11 mouse cellular contexts compared by ENCODE assay signal in the genomic region with DNA sequence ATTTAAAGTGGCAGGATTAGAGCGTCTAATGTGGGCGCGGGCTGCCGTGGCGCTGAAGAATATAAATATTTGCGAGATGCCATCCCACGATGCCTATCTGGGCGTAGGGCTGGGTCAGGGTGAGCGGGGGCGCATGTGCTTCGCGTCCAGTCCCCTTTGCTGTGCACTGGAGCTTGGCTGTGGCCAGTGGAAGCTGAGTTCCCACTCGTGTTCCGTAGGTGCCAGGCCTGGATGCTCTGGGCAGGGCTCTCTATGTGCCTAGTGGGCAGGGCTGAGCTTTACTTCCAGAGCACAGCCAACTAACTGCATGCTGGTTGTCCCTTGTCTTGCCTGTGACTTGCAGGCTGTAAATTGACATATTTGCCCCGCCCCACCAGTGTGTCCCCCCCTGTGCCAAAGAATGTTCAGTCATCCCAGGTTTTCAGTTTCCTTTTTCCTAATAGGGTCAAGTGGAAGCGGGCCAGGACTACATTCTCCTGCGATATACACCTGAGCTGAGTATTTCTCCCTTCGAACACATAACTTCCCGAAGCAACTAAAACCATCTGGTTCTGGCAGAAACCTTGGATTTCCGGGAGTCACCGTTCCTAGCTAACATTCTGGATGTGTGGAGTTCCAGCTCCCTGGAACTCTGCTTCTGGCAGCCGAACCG. TPM values are rescaled to one million over a fixed set of nuclear protein-coding genes. Genes with fewer than 3 reads are reported as not detected.
A peak's percentile ranks its signal among the peaks of the same experiment; 100 is the strongest.
DNase-seq lines count a peak whose midpoint lies in the region; ATAC-seq and TF ChIP-seq lines count a peak whose summit lies in the region.
"Had no signal": no experiment of that assay in that cellular context is flagged by ENCODE, and none has a peak within 500 bp of the region (broad histone marks: within the 10 kb centered on the region; RNA-seq: fewer than 3 reads in every experiment).

No protein-coding gene starts in this region.

- peak; percentile 16 for DNase-seq in ovary, adult 18-20 months (ENCODE audit: low spot score)
- no peak for DNase-seq in ovary, postnatal 14 days (ENCODE audit: low spot score)
- DNase-seq in kidney, postnatal 4 days = peak; percentile 46 to 73
- no peak for DNase-seq in stomach, postnatal 0 days (ENCODE audit: low spot score)
- no peak for DNase-seq in adrenal gland, adult 2 months
- DNase-seq in urinary bladder, postnatal 10 days (ENCODE audit: low spot score) = no peak
- DNase-seq: thymus, adult 18-20 months had no signal

- no peak for TF ChIP-seq EP300 in stomach, postnatal 0 days (optimal IDR thresholded peaks at IDR 0.05)

- peak overlapping the region; percentile 61 for H3K9ac ChIP-seq in forebrain, embryonic 13.5 days
- no peak overlapping the region for H3K9ac ChIP-seq in stomach, postnatal 0 days (ENCODE audit: low read length)
- H3K9ac ChIP-seq: lung, embryonic 15.5 days had no signal

- peak; percentile 19; the same call in 1 of the 2 replicates for ATAC-seq in forebrain, embryonic 13.5 days
- no peak; the same call in 1 of the 2 replicates for ATAC-seq in stomach, postnatal 0 days (ENCODE audit: low FRiP score, low TSS enrichment)
- ATAC-seq: Patski had no signal

- peaks cover 83% of the 10 kb centered on the region for H3K4me1 ChIP-seq in forebrain, embryonic 13.5 days
- H3K4me1 ChIP-seq in stomach, postnatal 0 days (replicated peaks; ENCODE audit: control insufficient read depth, insufficient read depth) = no peaks in the 10 kb centered on the region; the same call in 1 of the 2 replicates

- peak overlapping the region; percentile 98 for H3K27ac ChIP-seq in forebrain, embryonic 13.5 days
- no peak overlapping the region for H3K27ac ChIP-seq in stomach, postnatal 0 days (replicated peaks)
- H3K27ac ChIP-seq: lung, embryonic 15.5 days had no signal

- H3K9me3 ChIP-seq in forebrain, embryonic 13.5 days (replicated peaks) = no peaks in the 10 kb centered on the region
- no peaks in the 10 kb centered on the region for H3K9me3 ChIP-seq in stomach, postnatal 0 days (ENCODE audit: control insufficient read depth, low read length)
- H3K9me3 ChIP-seq: lung, embryonic 15.5 days had no signal

- peak overlapping the region; percentile 78 for H3K4me2 ChIP-seq in forebrain, embryonic 13.5 days
- no peak overlapping the region for H3K4me2 ChIP-seq in stomach, postnatal 0 days (replicated peaks; ENCODE audit: low read depth)
- H3K4me2 ChIP-seq: lung, embryonic 15.5 days had no signal

- WGBS in forebrain, embryonic 13.5 days = 1% methylated on average over 23 of the region's 23 CpGs
- WGBS in stomach, postnatal 0 days = 3% methylated on average over 23 of the region's 23 CpGs

- no peaks in the 10 kb centered on the region for H3K36me3 ChIP-seq in forebrain, embryonic 13.5 days (ENCODE audit: poor library complexity, severe bottlenecking)
- H3K36me3 ChIP-seq in stomach, postnatal 0 days (ENCODE audit: control insufficient read depth, insufficient read depth, low read length) = no peaks in the 10 kb centered on the region
- H3K36me3 ChIP-seq: lung, embryonic 15.5 days had no signal

- peak overlapping the region; percentile 38 for H3K4me3 ChIP-seq in forebrain, embryonic 13.5 days
- H3K4me3 ChIP-seq in stomach, postnatal 0 days (ENCODE audit: low read depth, low read length) = 0 out of 2 replicates have a peak overlapping the region, but pooled peaks have one; percentile 8
- H3K4me3 ChIP-seq: lung, embryonic 15.5 days had no signal

- H3K27me3 ChIP-seq in forebrain, embryonic 13.5 days = peaks cover 62% of the 10 kb centered on the region
- H3K27me3 ChIP-seq in stomach, postnatal 0 days (ENCODE audit: control insufficient read depth, insufficient read depth, low read length) = peaks cover 52% of the 10 kb centered on the region
- H3K27me3 ChIP-seq: Patski had no signal

- no peak for TF ChIP-seq CTCF in stomach, postnatal 0 days (IDR thresholded peaks at IDR 0.05; ENCODE audit: low read depth)

RNA-seq across cellular contexts. Expression of a gene that starts 9.4 kb away (rescaled TPM):
- 29.8 and 37.3 TPM in 2 replicates for polyA plus RNA-seq in forebrain, embryonic 13.5 days (2015; fragmentation: Nextera tagmentation; extraction: Ambion mirVana)
- polyA plus RNA-seq in stomach, postnatal 0 days (2015; fragmentation: Nextera tagmentation; extraction: Ambion mirVana) = 0.05 and 0.08 TPM in 2 replicates
- total RNA-seq in adrenal gland, adult 2 months (2021) = under 1 TPM in 1 of 2 experiments, not detected in 1; 0.55 TPM
- polyA plus RNA-seq in adrenal gland, adult 2 months (2012; rRNA removed) = 0.18 and 0.24 TPM in 2 replicates
- polyA plus RNA-seq: intestine, embryonic 14.5 days had no signal

Comparison
In these comparisons a context has a peak if more than half of its experiments do, and no peak if none do; other contexts are left out.
1. DNase-seq: peak in ovary, adult 18-20 months (single experiment) and kidney, postnatal 4 days (2 of 2); none in ovary, postnatal 14 days (single experiment), stomach, postnatal 0 days (single experiment), adrenal gland, adult 2 months (single experiment) and urinary bladder, postnatal 10 days (single experiment).
2. RNA of a gene that starts 9.4 kb away (polyA plus RNA-seq): 29.8 to 37.3 TPM in forebrain, embryonic 13.5 days; 0.18 to 0.24 TPM in adrenal gland, adult 2 months and 0.05 to 0.08 TPM in stomach, postnatal 0 days; every median in the first group is over 10 times any median in the second.